ENCODE assay signal across 8 mouse cellular contexts in the genomic region with DNA sequence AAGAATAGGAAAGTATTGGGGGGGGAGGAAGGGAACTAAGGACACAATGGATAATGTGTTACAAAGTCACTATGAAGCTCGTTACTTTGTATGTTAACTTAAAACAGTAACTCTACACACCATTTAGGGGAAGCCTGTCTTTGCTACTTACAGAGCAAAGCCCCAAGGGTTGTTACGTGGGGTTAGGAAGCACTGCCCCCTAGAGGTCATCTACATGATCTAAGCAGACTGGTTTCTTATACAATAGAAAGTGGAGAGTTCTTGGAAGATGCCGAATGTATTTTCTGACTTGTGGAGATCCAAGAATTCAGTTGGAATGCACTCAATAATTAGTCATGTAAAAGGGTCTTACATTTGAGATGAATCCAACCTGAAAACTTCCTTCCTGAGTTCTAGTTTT. TPM values are rescaled to one million over a fixed set of nuclear protein-coding genes. Genes with fewer than 3 reads are reported as not detected.
DNase-seq lines count a peak whose midpoint lies in the region; ATAC-seq and TF ChIP-seq lines count a peak whose summit lies in the region.

No protein-coding gene starts in this region.

- no peaks in the 10 kb centered on the region for H3K4me1 ChIP-seq in forebrain, embryonic 14.5 days (ENCODE audit: control insufficient read depth, insufficient read depth, low read length)
- peaks cover 4% of the 10 kb centered on the region for H3K4me1 ChIP-seq in hindbrain, embryonic 13.5 days (replicated peaks)
- H3K4me1 ChIP-seq in lung, postnatal 0 days (ENCODE audit: insufficient read depth, low read depth, low read length) = 0 out of 2 replicates have a peak, but pooled peaks cover 5% of the 10 kb centered on the region

- TF ChIP-seq CTCF in lung, postnatal 0 days (IDR thresholded peaks at IDR 0.05) = peak; percentile 93

- H3K4me3 ChIP-seq in forebrain, embryonic 14.5 days (ENCODE audit: low read depth, low read length) = no peak overlapping the region
- H3K4me3 ChIP-seq in hindbrain, embryonic 13.5 days = no peak overlapping the region
- H3K4me3 ChIP-seq in lung, postnatal 0 days (ENCODE audit: low read depth, low read length) = no peak overlapping the region

- peak; percentile 88 for ATAC-seq in forebrain, embryonic 14.5 days
- ATAC-seq in hindbrain, embryonic 13.5 days (ENCODE audit: low FRiP score) = peak; percentile 76; the same call in 1 of the 2 replicates
- peak; percentile 85 for ATAC-seq in lung, postnatal 0 days

- no peaks in the 10 kb centered on the region for H3K9me3 ChIP-seq in forebrain, embryonic 14.5 days (replicated peaks; ENCODE audit: control insufficient read depth, low read length)
- no peaks in the 10 kb centered on the region for H3K9me3 ChIP-seq in hindbrain, embryonic 13.5 days
- no peaks in the 10 kb centered on the region for H3K9me3 ChIP-seq in lung, postnatal 0 days (ENCODE audit: low read length)

- TF ChIP-seq EP300 in lung, postnatal 0 days (IDR thresholded peaks at IDR 0.05) = no peak

- H3K27me3 ChIP-seq in forebrain, embryonic 14.5 days (replicated peaks; ENCODE audit: control insufficient read depth, insufficient read depth, low read length) = no peaks in the 10 kb centered on the region
- H3K27me3 ChIP-seq in hindbrain, embryonic 13.5 days = no peaks in the 10 kb centered on the region
- no peaks in the 10 kb centered on the region for H3K27me3 ChIP-seq in lung, postnatal 0 days (replicated peaks; ENCODE audit: insufficient read depth, low read length)

- no peak overlapping the region for H3K9ac ChIP-seq in forebrain, embryonic 14.5 days (ENCODE audit: low read length)
- H3K9ac ChIP-seq in hindbrain, embryonic 13.5 days = no peak overlapping the region
- no peak overlapping the region for H3K9ac ChIP-seq in lung, postnatal 0 days (replicated peaks; ENCODE audit: low read depth)

- no peak overlapping the region for H3K27ac ChIP-seq in forebrain, embryonic 14.5 days (ENCODE audit: low read depth, low read length)
- H3K27ac ChIP-seq in hindbrain, embryonic 13.5 days = no peak overlapping the region
- no peak overlapping the region for H3K27ac ChIP-seq in lung, postnatal 0 days (ENCODE audit: low read length)

- WGBS in forebrain, embryonic 14.5 days = 6% methylated on average over 3 of the region's 3 CpGs
- 12% methylated on average over 3 of the region's 3 CpGs for WGBS in hindbrain, embryonic 13.5 days
- 3% methylated on average over 3 of the region's 3 CpGs for WGBS in lung, postnatal 0 days

- peak; percentile 90 for DNase-seq in MEL-GATA-1-ER (ENCODE audit: extremely low read depth, low read depth)
- peak; percentile 82 for DNase-seq in c-Kit-positive CD71-positive TER-119-positive erythroid progenitor cells, embryonic 14.5 days (ENCODE audit: low spot score)
- DNase-seq in forebrain, embryonic 14.5 days (ENCODE audit: low spot score) = peak; percentile 94
- peak; percentile 73 for DNase-seq in layer of hippocampus, adult 9-11 months
- peak; percentile 92 for DNase-seq in lung, postnatal 0 days (ENCODE audit: low spot score)
- peak; percentile 93 for DNase-seq in retina, embryonic 14.5 days (ENCODE audit: low spot score)
- DNase-seq in yolk sac, embryonic 10.5 days (ENCODE audit: low spot score) = peak; percentile 69

- H3K36me3 ChIP-seq in forebrain, embryonic 14.5 days (ENCODE audit: control insufficient read depth, insufficient read depth, low read length) = no peaks in the 10 kb centered on the region
- H3K36me3 ChIP-seq in hindbrain, embryonic 13.5 days = no peaks in the 10 kb centered on the region
- H3K36me3 ChIP-seq in lung, postnatal 0 days (ENCODE audit: insufficient read depth, low read length) = no peaks in the 10 kb centered on the region

- H3K4me2 ChIP-seq in forebrain, embryonic 14.5 days (ENCODE audit: low read length) = no peak overlapping the region; the same call in 1 of the 2 replicates
- H3K4me2 ChIP-seq in hindbrain, embryonic 13.5 days = peak overlapping the region; percentile 46; the same call in 1 of the 2 replicates
- peak overlapping the region; percentile 36; the same call in 1 of the 2 replicates for H3K4me2 ChIP-seq in lung, postnatal 0 days (replicated peaks; ENCODE audit: low read depth, low read length)

RNA-seq across cellular contexts. Expression of a gene that starts 23.2 kb away (rescaled TPM):
- 100 and 129 TPM in 2 replicates for polyA plus RNA-seq in forebrain, embryonic 14.5 days (2014; fragmentation: Nextera tagmentation; extraction: Ambion mirVana)
- polyA plus RNA-seq in hindbrain, embryonic 13.5 days (2015; fragmentation: Nextera tagmentation; extraction: Ambion mirVana) = 154 and 158 TPM in 2 replicates
- polyA plus RNA-seq in lung, postnatal 0 days (2015; fragmentation: Nextera tagmentation; extraction: Ambion mirVana) = 13.5 and 14.5 TPM in 2 replicates

RNA-seq across cellular contexts. Expression of a gene that starts 33.6 kb away (rescaled TPM):
- polyA plus RNA-seq in forebrain, embryonic 14.5 days (2014; fragmentation: Nextera tagmentation; extraction: Ambion mirVana) = 142 and 195 TPM in 2 replicates
- polyA plus RNA-seq in hindbrain, embryonic 13.5 days (2015; fragmentation: Nextera tagmentation; extraction: Ambion mirVana) = 133 TPM in 2 replicates
- 66.6 and 75.3 TPM in 2 replicates for polyA plus RNA-seq in lung, postnatal 0 days (2015; fragmentation: Nextera tagmentation; extraction: Ambion mirVana)
